Mouse (Mus musculus): Measurements from ENCODE around the gene Nck2.
"Not testable (repeated sequence)": the region's sequence is repeated elsewhere in the genome, so short reads cannot be mapped to it uniquely, and the experiment has no call there.

Gene Nck2

DNA sequence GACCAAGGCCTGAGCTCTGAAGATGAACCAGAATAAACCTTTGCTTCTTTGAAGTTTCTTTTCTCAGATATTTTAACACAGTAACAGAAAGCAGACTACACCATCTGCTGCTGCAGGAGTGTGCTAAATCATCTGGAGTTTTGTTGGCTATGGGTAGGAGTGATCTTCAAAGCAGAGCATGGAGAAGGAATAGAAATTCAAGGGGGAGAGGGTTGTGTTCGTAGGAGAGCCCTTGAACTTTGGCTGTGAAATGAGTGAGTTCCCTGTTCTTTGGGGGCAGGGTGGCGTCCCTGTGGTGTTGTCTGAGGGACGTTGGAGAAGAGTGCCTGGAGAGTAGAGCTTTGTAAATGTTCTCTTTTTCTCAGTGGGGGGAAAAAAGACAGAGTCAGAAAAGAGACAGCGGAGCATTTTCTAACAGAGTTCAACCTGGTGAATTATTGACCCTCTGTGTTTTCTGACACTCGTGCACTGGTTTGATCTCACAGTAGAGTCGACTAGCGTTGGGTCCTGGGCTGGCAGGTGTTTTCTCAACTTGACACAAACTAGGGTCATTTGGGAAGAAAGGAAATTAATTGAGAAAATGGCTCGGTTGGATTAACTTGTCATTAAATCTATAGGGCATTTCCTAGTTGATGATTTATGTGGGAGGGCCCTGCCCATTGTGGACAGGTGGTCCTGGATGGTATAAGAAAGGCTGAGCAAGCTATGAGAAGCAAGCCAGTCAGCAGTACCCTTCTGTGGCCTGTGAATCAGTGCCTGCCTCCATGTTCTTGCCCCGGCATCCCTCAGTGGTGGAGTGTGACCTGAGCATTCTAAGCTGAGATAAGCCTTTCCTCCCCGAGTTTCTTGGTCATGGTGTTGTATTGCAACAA, 57.8 kb downstream of the Nck2 start:
- no peak for DNase-seq (ENCODE audit: low read depth, low spot score)

DNA sequence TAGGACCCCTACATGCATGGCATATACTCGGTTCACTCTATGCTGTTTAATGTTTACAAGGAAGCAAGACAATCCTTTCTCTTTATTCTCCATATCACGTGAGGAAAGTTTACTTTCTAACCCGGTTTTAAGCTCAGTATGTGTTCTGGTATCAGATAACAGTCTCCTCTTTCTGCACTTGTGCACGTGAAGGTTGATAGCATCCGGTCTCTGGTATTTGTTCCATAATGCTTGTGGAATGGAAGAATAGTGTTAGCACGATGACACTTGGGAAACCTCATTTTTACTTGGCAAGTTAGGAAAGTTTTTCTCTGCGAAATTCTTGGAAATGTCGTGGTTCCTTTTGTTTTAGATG, 58.4 kb downstream of the Nck2 start:
- DNase-seq (ENCODE audit: low read depth, low spot score) = no peak

GRCm38 (mm10) chr1:43503261-43503660, 58.9 kb downstream of the Nck2 start:
- DNase-seq (ENCODE audit: low read depth, low spot score) = no peak

DNA sequence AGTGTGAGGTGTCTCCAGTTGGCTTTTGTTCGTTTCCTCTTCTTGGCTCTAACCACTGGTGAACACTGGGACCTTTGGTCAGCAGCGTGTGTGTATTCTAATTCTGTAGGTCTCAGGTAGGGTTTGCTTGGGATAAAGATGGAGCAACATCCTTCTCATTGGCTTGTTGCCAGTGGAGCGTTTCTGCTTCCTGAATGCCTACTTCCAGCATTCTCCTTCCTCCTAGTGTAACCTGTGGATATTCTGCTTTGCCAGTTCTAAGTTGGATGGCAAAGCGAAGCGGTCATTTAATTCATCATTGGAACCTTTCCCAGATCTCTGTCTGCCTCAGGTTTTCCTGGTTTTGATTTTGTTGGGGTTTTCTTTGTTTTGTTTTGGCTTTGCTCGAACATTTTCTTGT, 59.3 kb downstream of the Nck2 start:
- no peak for DNase-seq (ENCODE audit: low read depth, low spot score)

DNA sequence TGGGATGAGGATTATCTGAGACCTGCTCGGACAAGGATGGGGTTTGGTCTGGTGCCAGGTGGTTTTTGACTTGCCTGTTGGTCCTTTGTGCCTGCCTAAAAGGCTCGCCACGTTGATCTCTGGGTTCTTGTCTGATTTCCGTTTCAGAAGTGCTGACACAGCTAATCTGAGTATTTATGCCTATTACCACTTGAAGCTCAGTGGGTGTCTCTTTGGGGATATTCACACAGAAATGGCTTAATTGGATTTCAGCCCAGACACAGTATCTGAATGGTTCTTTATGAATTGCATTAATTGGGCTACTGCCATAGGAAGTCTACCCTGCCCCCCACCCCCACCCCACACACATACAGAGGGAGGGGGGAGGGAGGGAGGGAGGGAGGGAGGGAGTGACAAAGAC, 59.9 kb downstream of the Nck2 start:
- peak; percentile 28 for DNase-seq (ENCODE audit: low read depth, low spot score)

DNA sequence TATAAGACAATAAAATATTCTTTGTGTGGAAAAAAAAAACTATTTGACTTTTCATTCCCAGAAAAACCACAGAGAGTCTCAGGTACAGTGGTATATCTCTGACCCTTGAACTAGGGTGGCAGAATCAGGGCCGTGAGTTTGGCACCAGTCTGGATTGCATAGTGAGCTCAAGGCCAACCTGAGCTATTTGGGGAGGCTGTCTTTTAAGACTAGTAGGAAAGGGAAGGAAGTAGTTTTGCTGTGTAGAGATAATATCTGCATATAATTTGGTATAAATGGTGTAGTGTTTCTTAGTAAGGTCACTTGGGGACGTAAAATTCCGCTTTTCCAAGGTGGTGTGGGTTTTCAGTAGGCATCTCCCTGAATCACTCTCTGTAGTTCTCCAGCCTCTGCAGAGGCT, 62.3 kb downstream of the Nck2 start:
- DNase-seq (ENCODE audit: low read depth, low spot score) = no peak

DNA sequence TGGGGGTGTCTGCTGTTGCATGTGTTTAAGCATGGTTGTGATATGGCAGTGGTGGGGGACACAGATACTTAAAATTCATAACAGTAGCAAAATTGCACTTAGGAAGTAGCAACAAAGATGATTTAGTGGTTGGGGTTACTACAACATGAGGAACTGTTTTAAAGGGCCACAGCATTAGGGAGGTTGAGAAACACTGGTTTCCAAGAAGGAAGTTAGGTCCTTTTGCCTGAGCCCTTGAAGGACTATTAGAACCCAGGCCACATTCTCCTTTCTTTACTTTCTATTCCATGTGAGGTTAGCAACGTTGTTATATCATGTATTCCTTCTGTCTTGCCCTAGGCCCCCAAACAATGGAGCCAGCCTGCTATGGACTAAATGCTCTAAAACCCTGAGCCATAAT, 63.4 kb downstream of the Nck2 start:
- DNase-seq (ENCODE audit: low read depth, low spot score) = no peak

- DNase-seq (ENCODE audit: low read depth, low spot score) = no peak
Observed at GRCm38 (mm10) chr1:43511256-43511655, 66.9 kb downstream of the Nck2 start.

DNA sequence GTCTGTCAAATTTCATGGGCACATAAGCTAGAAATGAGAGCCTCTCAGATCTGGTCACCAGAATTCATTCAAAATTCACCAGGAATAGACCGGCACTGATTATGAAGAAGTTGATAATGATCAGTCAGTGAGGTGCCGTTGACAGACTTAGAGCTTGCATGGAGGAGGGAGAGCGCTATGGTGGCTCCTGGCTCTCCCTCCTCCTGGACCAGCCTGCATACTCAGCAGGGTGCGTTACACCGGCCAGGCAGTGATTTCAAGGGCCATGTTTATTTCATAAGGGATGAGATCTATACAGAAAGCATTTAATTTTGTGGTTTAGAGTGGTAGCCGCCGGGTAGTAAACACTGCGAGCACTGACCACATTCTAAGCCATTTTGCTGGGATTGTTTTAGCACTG, 67.3 kb downstream of the Nck2 start:
- DNase-seq (ENCODE audit: low read depth, low spot score) = no peak

GRCm38 (mm10) chr1:43517405-43517804, 73.0 kb downstream of the Nck2 start:
- DNase-seq (ENCODE audit: low read depth, low spot score) = no peak

DNA sequence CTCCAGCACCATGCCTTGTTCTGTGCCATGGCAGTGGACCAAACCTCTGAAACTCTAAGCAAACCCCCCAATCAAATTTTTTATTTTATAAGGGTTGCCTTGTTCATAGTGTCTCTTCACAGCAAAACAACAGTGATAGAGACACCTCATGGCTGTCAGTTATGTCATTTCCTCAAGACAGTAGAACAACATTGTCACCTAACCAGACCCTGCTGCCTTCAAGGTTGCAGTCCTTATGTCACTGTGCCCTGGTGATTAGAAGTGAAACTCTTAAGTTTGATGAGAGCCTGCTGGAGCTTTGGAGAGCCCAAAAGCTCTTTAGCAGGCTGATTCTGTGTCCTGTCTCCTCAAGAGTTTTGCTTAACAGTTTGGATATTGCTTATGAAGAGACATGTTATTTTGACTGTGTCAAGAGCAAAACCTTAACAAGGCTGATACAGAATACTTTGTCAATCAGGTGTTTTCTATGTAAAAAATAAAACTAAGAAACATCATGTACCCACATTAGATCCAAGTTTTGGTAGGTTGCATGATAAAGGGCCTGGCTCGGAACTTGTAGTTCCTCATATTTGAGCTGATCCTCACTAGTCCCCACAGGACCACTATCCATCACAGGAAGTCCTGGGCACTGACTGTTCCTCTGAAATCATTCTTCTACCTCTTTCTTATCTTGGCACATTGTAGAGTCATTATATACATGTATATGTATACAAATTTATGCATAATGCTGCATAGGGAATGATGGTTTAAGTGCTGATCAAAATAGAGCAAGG, 76.0 kb downstream of the Nck2 start:
- DNase-seq (ENCODE audit: low read depth, low spot score) = no peak

- no peak for DNase-seq (ENCODE audit: low read depth, low spot score)
Observed at GRCm38 (mm10) chr1:43520989-43521371, 76.6 kb downstream of the Nck2 start.

- no peak for DNase-seq (ENCODE audit: low read depth, low spot score)
Observed at GRCm38 (mm10) chr1:43521512-43521911, 77.1 kb downstream of the Nck2 start.

- DNase-seq (ENCODE audit: low read depth, low spot score) = no peak
Observed at GRCm38 (mm10) chr1:43521950-43522349, 77.6 kb downstream of the Nck2 start.

- DNase-seq (ENCODE audit: low read depth, low spot score) = no peak
Observed at GRCm38 (mm10) chr1:43522976-43523375, 78.6 kb downstream of the Nck2 start.

DNA sequence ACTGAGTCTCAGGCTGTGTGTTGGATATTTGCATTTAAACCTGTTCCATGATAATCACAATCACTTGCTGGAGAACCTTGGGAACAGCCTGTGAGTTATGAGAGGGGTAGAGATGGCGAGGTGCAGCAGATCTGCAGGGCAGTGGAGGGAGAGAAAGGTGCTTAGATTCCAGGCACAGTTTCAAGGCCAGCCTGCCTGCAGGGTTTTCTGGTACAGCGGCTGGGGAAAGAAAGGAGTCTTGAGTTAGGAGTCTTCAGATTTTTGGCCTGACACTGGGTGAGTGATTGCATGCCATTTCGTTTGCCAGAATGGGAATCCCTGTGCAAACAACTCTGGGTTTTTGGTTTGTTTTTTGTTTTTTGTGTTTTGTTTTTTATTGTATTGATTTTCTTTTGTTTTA, 80.0 kb downstream of the Nck2 start:
- DNase-seq (ENCODE audit: low read depth, low spot score) = no peak

GRCm38 (mm10) chr1:43528275-43528674, 83.9 kb downstream of the Nck2 start:
- no peak for DNase-seq (ENCODE audit: low read depth, low spot score)

DNA sequence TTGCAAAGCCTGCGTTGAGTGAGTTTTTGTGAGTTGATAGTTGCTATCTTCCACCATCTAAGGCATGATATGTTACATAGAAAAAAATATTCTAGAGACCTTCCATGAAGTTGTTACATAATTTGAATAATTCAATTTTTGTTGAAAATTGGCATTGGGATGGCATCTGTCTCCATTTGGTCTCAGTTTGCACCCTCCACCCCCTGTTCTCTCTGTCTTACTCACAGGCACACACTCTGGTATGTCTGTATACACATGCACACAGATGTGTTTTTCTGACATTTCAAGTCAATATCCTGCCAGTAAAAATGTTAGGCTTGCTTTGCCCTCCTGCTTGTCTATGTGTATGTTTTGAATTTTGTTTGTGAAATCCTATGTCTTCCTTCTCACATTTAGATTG, 84.7 kb downstream of the Nck2 start:
- no peak for DNase-seq (ENCODE audit: low read depth, low spot score)

GRCm38 (mm10) chr1:43530295-43531020, 86.1 kb downstream of the Nck2 start:
- DNase-seq (ENCODE audit: low read depth, low spot score) = no peak

DNA sequence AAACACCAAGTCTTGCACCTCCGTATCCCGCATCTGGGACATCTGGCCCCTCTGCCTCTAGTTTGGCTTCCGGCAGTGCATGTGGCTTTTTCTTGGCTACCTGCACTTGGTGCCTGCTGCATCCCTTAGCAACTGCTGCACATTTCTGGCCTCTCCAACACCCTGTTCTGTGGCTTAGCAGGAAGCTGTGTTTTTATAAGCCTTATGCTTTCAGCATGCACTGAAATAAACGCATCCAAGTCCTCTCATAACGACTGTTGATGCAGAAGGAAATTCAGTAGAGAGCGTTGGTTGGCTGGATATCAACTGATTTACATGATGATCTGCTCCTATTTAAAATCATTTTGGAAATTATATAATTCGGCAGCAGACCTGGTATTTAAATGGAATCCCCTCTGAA, 86.9 kb downstream of the Nck2 start:
- peak; percentile 49 for DNase-seq (ENCODE audit: low read depth, low spot score)

GRCm38 (mm10) chr1:43532279-43532678, 87.9 kb downstream of the Nck2 start:
- DNase-seq (ENCODE audit: low read depth, low spot score) = no peak

DNA sequence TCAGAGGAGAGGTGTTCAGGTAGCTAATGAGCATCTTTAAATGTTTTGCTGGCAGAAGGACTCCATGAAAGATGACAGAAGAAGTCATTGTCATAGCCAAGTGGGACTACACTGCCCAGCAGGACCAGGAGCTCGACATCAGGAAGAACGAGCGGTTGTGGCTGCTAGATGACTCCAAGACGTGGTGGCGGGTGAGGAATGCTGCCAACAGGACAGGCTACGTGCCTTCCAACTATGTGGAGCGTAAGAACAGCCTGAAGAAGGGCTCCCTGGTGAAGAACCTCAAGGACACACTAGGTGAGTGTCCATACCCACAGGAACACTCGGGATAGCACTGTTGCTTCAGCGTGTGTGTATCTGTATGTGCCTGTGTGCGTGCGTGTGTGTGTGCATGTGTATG, 89.1 kb downstream of the Nck2 start:
- not testable (repeated sequence) for DNase-seq (ENCODE audit: low read depth, low spot score)
